Mouse (Mus musculus): ENCODE measurements around the gene Rps17. TPM values are rescaled to one million over a fixed set of nuclear protein-coding genes. Genes with fewer than 3 reads are reported as not detected.

Rps17 gene
- polyA plus RNA-seq, 2 experiments = 828 to 1,514 TPM

GRCm38 (mm10) chr7:81326043-81326442 lies 19.0 kb downstream of the Rps17 start:
- no peak overlapping the region for H3K27ac ChIP-seq
- no peak overlapping the region for H3K9ac ChIP-seq (replicated peaks)
- H3K4me1 ChIP-seq (replicated peaks; ENCODE audit: control insufficient read depth in 2 of 2, insufficient read depth in 2 of 2, low read length in 1 of 2) = no peaks in the 10 kb centered on the region; a peak in 1 of 4 replicates
- ATAC-seq (ENCODE audit: insufficient read depth) (no peak), DNase-seq (ENCODE audit: low read depth in 3 of 3, low spot score in 3 of 3) (no peak)
- H3K9me3 ChIP-seq (ENCODE audit: control insufficient read depth, low read length) = no peaks in the 10 kb centered on the region
- no peak overlapping the region for H3K4me2 ChIP-seq (ENCODE audit: low read depth)
- TF ChIP-seq CTCF (IDR thresholded peaks at IDR 0.05; ENCODE audit: low read depth) = no peak
- TF ChIP-seq EP300 (IDR thresholded peaks at IDR 0.05; ENCODE audit: low read depth) = no peak
- H3K27me3 ChIP-seq (ENCODE audit: control insufficient read depth, insufficient read depth, low read length) = no peaks in the 10 kb centered on the region
- WGBS (ENCODE audit: insufficient replicate concordance) = 52% methylated on average over 12 of the region's 12 CpGs
- no peaks in the 10 kb centered on the region for H3K36me3 ChIP-seq (replicated peaks; ENCODE audit: control insufficient read depth, insufficient read depth, low read depth)
- H3K4me3 ChIP-seq (ENCODE audit: insufficient read depth in 1 of 2, low read depth in 2 of 2, low read length in 2 of 2) = no peak overlapping the region

DNA sequence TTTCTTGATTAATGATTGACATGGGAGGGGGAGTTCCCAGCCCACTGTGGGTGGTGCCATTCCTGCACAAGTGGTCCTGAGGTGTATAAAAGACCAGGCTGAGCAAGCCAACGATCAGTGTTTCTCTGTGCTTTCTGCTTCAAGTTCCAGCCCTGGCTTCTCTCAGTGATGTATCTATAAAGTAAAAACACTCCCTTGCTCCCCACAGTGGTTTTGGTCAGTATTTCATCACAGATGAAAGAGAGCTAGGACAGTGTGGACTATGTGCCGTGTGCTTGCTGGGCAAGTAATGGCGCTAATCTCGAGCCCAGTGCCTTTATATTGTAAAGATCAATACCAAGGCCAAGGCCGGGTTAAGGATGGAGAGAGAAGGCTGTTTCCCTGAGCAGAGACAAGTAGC lies 23.3 kb downstream of the Rps17 start:
- DNase-seq (ENCODE audit: low read depth in 3 of 3, low spot score in 3 of 3) (no peak), ATAC-seq (ENCODE audit: insufficient read depth) (no peak)
- Histone ChIP-seq H3K4me2 (ENCODE audit: low read depth) (no peak overlapping the region), H3K4me3 (ENCODE audit: insufficient read depth in 1 of 2, low read depth in 2 of 2, low read length in 2 of 2) (no peak overlapping the region), H3K9ac (replicated peaks) (no peak overlapping the region), H3K9me3 (ENCODE audit: control insufficient read depth, low read length) (no peaks in the 10 kb centered on the region), H3K27me3 (ENCODE audit: control insufficient read depth, insufficient read depth, low read length) (no peaks in the 10 kb centered on the region), H3K4me1 (replicated peaks; ENCODE audit: control insufficient read depth in 2 of 2, insufficient read depth in 2 of 2, low read length in 1 of 2) (no peaks in the 10 kb centered on the region; a peak in 1 of 4 replicates), H3K27ac (no peak overlapping the region), H3K36me3 (replicated peaks; ENCODE audit: control insufficient read depth, insufficient read depth, low read depth) (no peaks in the 10 kb centered on the region)
- 57% methylated on average over 5 of the region's 5 CpGs for WGBS (ENCODE audit: insufficient replicate concordance)
- TF ChIP-seq CTCF (IDR thresholded peaks at IDR 0.05; ENCODE audit: low read depth) (0 out of 2 replicates have a peak, but pooled peaks have one; percentile 14), EP300 (IDR thresholded peaks at IDR 0.05; ENCODE audit: low read depth) (no peak)

DNA sequence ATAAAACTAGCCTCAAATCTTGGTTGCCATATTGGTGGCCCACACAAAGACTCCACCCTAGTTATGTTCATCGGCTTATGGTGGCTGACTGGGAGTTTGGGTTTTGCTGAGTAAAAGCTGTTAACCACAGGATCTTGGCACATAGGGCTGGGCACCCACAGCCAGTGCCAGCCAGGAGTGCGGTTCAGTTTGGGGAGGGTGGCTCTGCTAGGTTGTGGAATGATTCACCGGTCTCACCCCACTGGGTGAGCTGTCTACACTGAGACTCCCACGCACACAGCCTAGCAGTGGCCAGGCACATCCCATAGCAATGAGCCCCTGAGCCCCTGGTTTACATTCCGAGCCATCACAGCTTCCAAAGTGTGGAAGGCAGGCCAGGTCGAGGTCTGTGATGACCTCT lies 25.3 kb downstream of the Rps17 start:
- H3K27me3 ChIP-seq (ENCODE audit: control insufficient read depth, insufficient read depth, low read length) = no peaks in the 10 kb centered on the region
- no peak overlapping the region for H3K9ac ChIP-seq (replicated peaks)
- WGBS (ENCODE audit: insufficient replicate concordance) = 70% methylated on average over 6 of the region's 6 CpGs
- H3K9me3 ChIP-seq (ENCODE audit: control insufficient read depth, low read length) = no peaks in the 10 kb centered on the region
- ATAC-seq (ENCODE audit: insufficient read depth) (no peak), DNase-seq (ENCODE audit: low read depth in 3 of 3, low spot score in 3 of 3) (no peak)
- no peaks in the 10 kb centered on the region for H3K4me1 ChIP-seq (replicated peaks; ENCODE audit: control insufficient read depth in 2 of 2, insufficient read depth in 2 of 2, low read length in 1 of 2)
- no peak overlapping the region for H3K27ac ChIP-seq
- H3K4me3 ChIP-seq (ENCODE audit: insufficient read depth in 1 of 2, low read depth in 2 of 2, low read length in 2 of 2) = no peak overlapping the region
- H3K36me3 ChIP-seq (replicated peaks; ENCODE audit: control insufficient read depth, insufficient read depth, low read depth) = no peaks in the 10 kb centered on the region
- no peak overlapping the region for H3K4me2 ChIP-seq (ENCODE audit: low read depth)
- TF ChIP-seq CTCF (IDR thresholded peaks at IDR 0.05; ENCODE audit: low read depth) = no peak
- TF ChIP-seq EP300 (IDR thresholded peaks at IDR 0.05; ENCODE audit: low read depth) = no peak

DNA sequence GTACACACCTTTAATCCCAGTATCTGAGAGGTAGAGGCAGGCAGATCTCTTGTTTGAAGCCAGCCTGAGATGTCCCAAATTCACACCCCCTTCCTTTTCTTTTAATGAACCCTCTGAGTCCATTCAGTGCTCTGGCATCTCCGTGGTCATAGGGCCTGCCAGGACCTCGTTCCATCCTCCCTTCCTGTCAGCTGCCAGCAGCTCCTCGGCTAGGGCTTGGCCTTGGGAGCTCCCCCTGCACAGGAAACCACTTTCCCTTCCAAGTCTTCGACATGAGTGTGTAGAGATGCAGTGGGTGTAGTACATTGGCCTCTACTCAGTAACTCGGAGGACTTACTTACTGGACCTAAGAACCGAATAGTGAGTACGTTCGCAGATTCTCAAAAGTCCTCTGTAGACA lies 29.5 kb downstream of the Rps17 start:
- no peak for ATAC-seq (ENCODE audit: insufficient read depth)
- H3K4me3 ChIP-seq (ENCODE audit: insufficient read depth in 1 of 2, low read depth in 2 of 2, low read length in 2 of 2) = no peak overlapping the region
- no peaks in the 10 kb centered on the region for H3K9me3 ChIP-seq (ENCODE audit: control insufficient read depth, low read length)
- TF ChIP-seq EP300 (IDR thresholded peaks at IDR 0.05; ENCODE audit: low read depth) (no peak), CTCF (IDR thresholded peaks at IDR 0.05; ENCODE audit: low read depth) (no peak)
- H3K9ac ChIP-seq (replicated peaks) = no peak overlapping the region
- no peak for DNase-seq (ENCODE audit: low read depth in 3 of 3, low spot score in 3 of 3)
- WGBS (ENCODE audit: insufficient replicate concordance) = 43% methylated on average over 8 of the region's 8 CpGs
- H3K27me3 ChIP-seq (ENCODE audit: control insufficient read depth, insufficient read depth, low read length) = no peaks in the 10 kb centered on the region
- H3K27ac ChIP-seq = no peak overlapping the region
- H3K36me3 ChIP-seq (replicated peaks; ENCODE audit: control insufficient read depth, insufficient read depth, low read depth) = no peaks in the 10 kb centered on the region
- no peak overlapping the region for H3K4me2 ChIP-seq (ENCODE audit: low read depth)
- no peaks in the 10 kb centered on the region for H3K4me1 ChIP-seq (replicated peaks; ENCODE audit: control insufficient read depth in 2 of 2, insufficient read depth in 2 of 2, low read length in 1 of 2)

- no peak overlapping the region for H3K9ac ChIP-seq (replicated peaks)
- H3K9me3 ChIP-seq (ENCODE audit: control insufficient read depth, low read length) = no peaks in the 10 kb centered on the region
- H3K4me3 ChIP-seq (ENCODE audit: insufficient read depth in 1 of 2, low read depth in 2 of 2, low read length in 2 of 2) = no peak overlapping the region
- ATAC-seq (ENCODE audit: insufficient read depth) (no peak), DNase-seq (ENCODE audit: low read depth in 3 of 3, low spot score in 3 of 3) (no peak)
- no peaks in the 10 kb centered on the region for H3K27me3 ChIP-seq (ENCODE audit: control insufficient read depth, insufficient read depth, low read length)
- H3K36me3 ChIP-seq (replicated peaks; ENCODE audit: control insufficient read depth, insufficient read depth, low read depth) = no peaks in the 10 kb centered on the region
- TF ChIP-seq EP300 (IDR thresholded peaks at IDR 0.05; ENCODE audit: low read depth) (no peak), CTCF (IDR thresholded peaks at IDR 0.05; ENCODE audit: low read depth) (no peak)
- no peak overlapping the region for H3K4me2 ChIP-seq (ENCODE audit: low read depth)
- H3K4me1 ChIP-seq (replicated peaks; ENCODE audit: control insufficient read depth in 2 of 2, insufficient read depth in 2 of 2, low read length in 1 of 2) = no peaks in the 10 kb centered on the region
- H3K27ac ChIP-seq = no peak overlapping the region
Measured at GRCm38 (mm10) chr7:81311581-81311980, 33.5 kb downstream of the Rps17 start.
